Mouse (Mus musculus) T-helper 1 cell (primary cell): ENCODE measurements at regions not wholly inside any gene's neighbourhood (a gene's known extent, or its start where the extent isn't known, plus 50 kb on each side); places are given as distances from the start of the nearest gene placed in this dataset.

ENCODE experiments used
- in situ Hi-C: fragments of 300-600 bp; cut with MboI, MseI; formaldehyde crosslinking; loops from one replicate; pipeline ENCODE4 v1.15.1; 2025; ENCODE audit warnings: high pct_unique_total_duplicates

GRCm38 (mm10) chr9:61042063-61042462 is 247.7 kb downstream of the Uaca start:
- in situ Hi-C loops, result loop anchor here (25.0 kb wide), 1 partner anchor 845 kb away; no protein-coding TSS in a partner anchor

GRCm38 (mm10) chr9:61044983-61045382 is 250.6 kb downstream of the Uaca start:
- in situ Hi-C loops, result loop anchor here (25.0 kb wide), 1 partner anchor 842 kb away; no protein-coding TSS in a partner anchor

- in situ Hi-C loops, result loop anchor here (25.0 kb wide), 1 partner anchor 841 kb away; no protein-coding TSS in a partner anchor
These were observed 252.2 kb downstream of the Uaca start for GRCm38 (mm10) chr9:61046517-61046916.

GRCm38 (mm10) chr9:61047289-61047688 is 252.9 kb downstream of the Uaca start:
- in situ Hi-C loops, result loop anchor here (25.0 kb wide), 1 partner anchor 840 kb away; no protein-coding TSS in a partner anchor

- in situ Hi-C loops, result loop anchor here (25.0 kb wide), 1 partner anchor 839 kb away; no protein-coding TSS in a partner anchor
These were observed 254.2 kb downstream of the Uaca start for GRCm38 (mm10) chr9:61048576-61048975.

GRCm38 (mm10) chr9:61052621-61053020 is 258.3 kb downstream of the Uaca start:
- in situ Hi-C loops, result no loop called here

- in situ Hi-C loops, result no loop called here
These were observed 260.1 kb downstream of the Uaca start for GRCm38 (mm10) chr9:61054427-61054826.

GRCm38 (mm10) chr9:61055392-61055791 is 261.1 kb downstream of the Uaca start:
- in situ Hi-C loops, result no loop called here

GRCm38 (mm10) chr9:61055928-61056730 is 261.8 kb downstream of the Uaca start:
- in situ Hi-C loops, result no loop called here

GRCm38 (mm10) chr9:61056731-61057270 is 262.5 kb downstream of the Uaca start:
- in situ Hi-C loops, result no loop called here

GRCm38 (mm10) chr9:61059225-61059624 is 264.9 kb downstream of the Uaca start:
- in situ Hi-C loops, result no loop called here

GRCm38 (mm10) chr9:61060958-61061357 is 266.6 kb downstream of the Uaca start:
- in situ Hi-C loops, result no loop called here

- in situ Hi-C loops, result no loop called here
These were observed 270.5 kb downstream of the Uaca start for GRCm38 (mm10) chr9:61064714-61065305.

- in situ Hi-C loops, result no loop called here
These were observed 275.4 kb downstream of the Uaca start for GRCm38 (mm10) chr9:61069553-61070314.

GRCm38 (mm10) chr9:61070315-61070707 is 276.0 kb downstream of the Uaca start:
- in situ Hi-C loops, result no loop called here

- in situ Hi-C loops, result no loop called here
These were observed 276.5 kb downstream of the Uaca start for GRCm38 (mm10) chr9:61070861-61071260.

- in situ Hi-C loops, result no loop called here
These were observed 279.1 kb downstream of the Uaca start for GRCm38 (mm10) chr9:61073482-61073881.

GRCm38 (mm10) chr9:61075071-61075470 is 280.7 kb downstream of the Uaca start:
- in situ Hi-C loops, result no loop called here

GRCm38 (mm10) chr9:61077181-61077580 is 282.8 kb downstream of the Uaca start:
- in situ Hi-C loops, result no loop called here

GRCm38 (mm10) chr9:61077807-61078206 is 283.5 kb downstream of the Uaca start:
- in situ Hi-C loops, result no loop called here

GRCm38 (mm10) chr9:61081474-61082021 is 287.2 kb downstream of the Uaca start:
- in situ Hi-C loops, result no loop called here
